Mouse (Mus musculus) liver, postnatal 0 days (tissue): Measurements from ENCODE around the gene Apbb1.

Experiments
- CTCF ChIP-seq: sonication (generic); IDR thresholded peaks from 2 replicates; pipeline ENCODE4 v1.5.1; 2016; ENCODE audit warnings: antibody characterized with exemption, low read depth
- EP300 ChIP-seq: IDR thresholded peaks from 2 replicates; pipeline ENCODE4 v1.6.1; 2016; ENCODE audit warnings: antibody characterized with exemption, low read depth, mild to moderate bottlenecking

GRCm38 (mm10) chr7:105534162-105534561 lies 47.3 kb downstream of the Apbb1 start:
- peak; percentile 47 for TF ChIP-seq CTCF
- TF ChIP-seq EP300, result no peak
